Mouse (Mus musculus) midbrain, postnatal 0 days (tissue): Measurements from ENCODE around the gene Slc1a7. TPM values are rescaled to one million over a fixed set of nuclear protein-coding genes. Genes with fewer than 3 reads are reported as not detected.

Experiments
- ATAC-seq: fragments of 200-750 bp; cut with Nextera tagmentation; 2 replicates; pipeline ENCODE4 v1.8.0; 2017; ENCODE audit warnings: moderate number of reproducible peaks, mild to moderate bottlenecking, moderate TSS enrichment, moderate library complexity; ENCODE audit not compliant: low FRiP score
- DNase-seq: peaks from one replicate; pipeline ENCODE4 v3.0.0-alpha.2; 2015; ENCODE audit warnings: low spot score
- H3K27ac ChIP-seq: fragments of 300-500 bp; sonication (generic); 2 replicates; pipeline ENCODE4 v1.5.1; 2014; ENCODE audit warnings: low read depth, mild to moderate bottlenecking, low read length, mixed read lengths
- H3K27me3 ChIP-seq: fragments of 300-500 bp; sonication (generic); 2 replicates; pipeline ENCODE4 v1.6.1; 2014; ENCODE audit warnings: low read length, control low read depth, mixed read lengths; ENCODE audit not compliant: insufficient read depth
- H3K36me3 ChIP-seq: fragments of 300-500 bp; sonication (generic); 2 replicates; pipeline ENCODE4 v1.6.1; 2014; ENCODE audit warnings: low read length, control low read depth, mixed read lengths; ENCODE audit not compliant: insufficient read depth
- H3K4me1 ChIP-seq: fragments of 300-500 bp; sonication (generic); 2 replicates; pipeline ENCODE4 v1.6.1; 2014; ENCODE audit warnings: mild to moderate bottlenecking, control low read depth, antibody characterized with exemption, low read length, mixed read lengths; ENCODE audit not compliant: insufficient read depth
- H3K4me2 ChIP-seq: fragments of 300-500 bp; sonication (generic); 2 replicates; pipeline ENCODE4 v1.6.1; 2014; ENCODE audit warnings: low read depth, mild to moderate bottlenecking, low read length, mixed read lengths; ENCODE audit not compliant: poor library complexity, severe bottlenecking
- H3K4me3 ChIP-seq: fragments of 300-500 bp; sonication (generic); 2 replicates; pipeline ENCODE4 v1.5.1; 2014; ENCODE audit warnings: low read depth, mild to moderate bottlenecking, low read length, moderate library complexity
- H3K9ac ChIP-seq: fragments of 300-500 bp; sonication (generic); replicated peaks from 2 replicates; pipeline ENCODE4 v1.6.1; 2014; ENCODE audit warnings: mild to moderate bottlenecking, low read length, moderate library complexity, mixed read lengths; ENCODE audit not compliant: poor library complexity, severe bottlenecking
- H3K9me3 ChIP-seq: fragments of 300-500 bp; sonication (generic); 2 replicates; pipeline ENCODE4 v1.6.1; 2016; ENCODE audit warnings: low read length, control low read depth
- CTCF ChIP-seq: IDR thresholded peaks from 2 replicates; pipeline ENCODE4 v1.5.1; 2016; ENCODE audit warnings: antibody characterized with exemption, mild to moderate bottlenecking
- WGBS: fragments of 180-500 bp; shearing (Covaris S2); extraction: QIAGEN DNeasy Blood & Tissue Kit; methylation state at CpG from one replicate; pipeline ENCODE4 v1.1.7; 2014; 5-methylcytosine and 5-hydroxymethylcytosine counted together
- polyA plus RNA-seq: library from polyadenylated mRNA; unstranded; fragments of >200 nt; fragmentation: Nextera tagmentation; extraction: Ambion mirVana; gene quantifications from 2 replicates; pipeline ENCODE4 v1.2.1, GENCODE M21; 2015
- total RNA-seq: library from RNA; depleted of rRNA; stranded (reverse); fragments of >200 nt; gene quantifications from 2 replicates; pipeline ENCODE4 v1.2.3, GENCODE M21; 2014

The Slc1a7 gene
- total and polyA plus RNA-seq, 2 experiments from 2014 or later: 0.16 TPM; not detected in 1

GRCm38 (mm10) chr4:107984282-107984981 is 16.3 kb downstream of the Slc1a7 start:
- 70% methylated on average over 7 of the region's 7 CpGs for WGBS
- Histone ChIP-seq H3K4me1 (no peaks in the 10 kb centered on the region), H3K27ac (no peak overlapping the region), H3K4me3 (no peak overlapping the region), H3K27me3 (no peaks in the 10 kb centered on the region), H3K36me3 (no peaks in the 10 kb centered on the region), H3K9ac (no peak overlapping the region), H3K9me3 (no peaks in the 10 kb centered on the region), H3K4me2 (no peak overlapping the region)
- TF ChIP-seq CTCF: no peak
- no peak for ATAC-seq
- no peak for DNase-seq

GRCm38 (mm10) chr4:107985812-107986211 is 17.7 kb downstream of the Slc1a7 start:
- Histone ChIP-seq H3K27me3 (no peaks in the 10 kb centered on the region), H3K4me1 (no peaks in the 10 kb centered on the region), H3K9me3 (no peaks in the 10 kb centered on the region), H3K9ac (no peak overlapping the region), H3K4me2 (no peak overlapping the region), H3K27ac (no peak overlapping the region), H3K4me3 (no peak overlapping the region), H3K36me3 (no peaks in the 10 kb centered on the region)
- DNase-seq (no peak), ATAC-seq (no peak)
- 83% methylated on average over 5 of the region's 5 CpGs for WGBS
- no peak for TF ChIP-seq CTCF

GRCm38 (mm10) chr4:107986386-107987168 is 18.4 kb downstream of the Slc1a7 start:
- Histone ChIP-seq H3K27ac (no peak overlapping the region), H3K9me3 (no peaks in the 10 kb centered on the region), H3K27me3 (no peaks in the 10 kb centered on the region), H3K4me1 (no peaks in the 10 kb centered on the region), H3K9ac (no peak overlapping the region), H3K36me3 (no peaks in the 10 kb centered on the region), H3K4me3 (no peak overlapping the region), H3K4me2 (no peak overlapping the region)
- no peak for TF ChIP-seq CTCF
- 91% methylated on average over 11 of the region's 11 CpGs for WGBS
- no peak for DNase-seq
- ATAC-seq: no peak

- no peak overlapping the region for H3K9ac ChIP-seq
- H3K4me2 ChIP-seq: no peak overlapping the region
- no peaks in the 10 kb centered on the region for H3K9me3 ChIP-seq
- H3K36me3 ChIP-seq: no peaks in the 10 kb centered on the region
- H3K27ac ChIP-seq: no peak overlapping the region
- no peaks in the 10 kb centered on the region for H3K4me1 ChIP-seq
- TF ChIP-seq CTCF: no peak
- 74% methylated on average over 8 of the region's 8 CpGs for WGBS
- ATAC-seq (no peak), DNase-seq (no peak)
- H3K4me3 ChIP-seq: no peak overlapping the region
- H3K27me3 ChIP-seq: no peaks in the 10 kb centered on the region
Observed at GRCm38 (mm10) chr4:107988931-107989330, 20.8 kb downstream of the Slc1a7 start.

GRCm38 (mm10) chr4:107990818-107991217 is 22.7 kb downstream of the Slc1a7 start:
- DNase-seq: peak; percentile 51
- Histone ChIP-seq H3K9ac (no peak overlapping the region), H3K27ac (no peak overlapping the region), H3K4me2 (no peak overlapping the region), H3K4me1 (no peaks in the 10 kb centered on the region), H3K9me3 (0 out of 2 replicates have a peak, but pooled peaks cover 8% of the 10 kb centered on the region), H3K36me3 (no peaks in the 10 kb centered on the region), H3K4me3 (no peak overlapping the region), H3K27me3 (no peaks in the 10 kb centered on the region)
- no peak for TF ChIP-seq CTCF
- WGBS: 71% methylated on average over 5 of the region's 5 CpGs
- ATAC-seq: no peak

- Histone ChIP-seq H3K36me3 (no peaks in the 10 kb centered on the region), H3K4me2 (no peak overlapping the region), H3K9me3 (0 out of 2 replicates have a peak, but pooled peaks cover 8% of the 10 kb centered on the region), H3K4me1 (no peaks in the 10 kb centered on the region), H3K9ac (no peak overlapping the region), H3K27ac (no peak overlapping the region), H3K27me3 (no peaks in the 10 kb centered on the region), H3K4me3 (no peak overlapping the region)
- WGBS: 8% methylated on average over 6 of the region's 6 CpGs
- ATAC-seq (no peak), DNase-seq (no peak)
- no peak for TF ChIP-seq CTCF
Observed at GRCm38 (mm10) chr4:107991879-107992278, 23.7 kb downstream of the Slc1a7 start.
